Mouse (Mus musculus): ENCODE data around the gene Cat. TPM values are rescaled to one million over a fixed set of nuclear protein-coding genes. Genes with fewer than 3 reads are reported as not detected.

The Cat gene
- polyA plus RNA-seq, 1 experiment from 2014 or later = 127 TPM

DNA sequence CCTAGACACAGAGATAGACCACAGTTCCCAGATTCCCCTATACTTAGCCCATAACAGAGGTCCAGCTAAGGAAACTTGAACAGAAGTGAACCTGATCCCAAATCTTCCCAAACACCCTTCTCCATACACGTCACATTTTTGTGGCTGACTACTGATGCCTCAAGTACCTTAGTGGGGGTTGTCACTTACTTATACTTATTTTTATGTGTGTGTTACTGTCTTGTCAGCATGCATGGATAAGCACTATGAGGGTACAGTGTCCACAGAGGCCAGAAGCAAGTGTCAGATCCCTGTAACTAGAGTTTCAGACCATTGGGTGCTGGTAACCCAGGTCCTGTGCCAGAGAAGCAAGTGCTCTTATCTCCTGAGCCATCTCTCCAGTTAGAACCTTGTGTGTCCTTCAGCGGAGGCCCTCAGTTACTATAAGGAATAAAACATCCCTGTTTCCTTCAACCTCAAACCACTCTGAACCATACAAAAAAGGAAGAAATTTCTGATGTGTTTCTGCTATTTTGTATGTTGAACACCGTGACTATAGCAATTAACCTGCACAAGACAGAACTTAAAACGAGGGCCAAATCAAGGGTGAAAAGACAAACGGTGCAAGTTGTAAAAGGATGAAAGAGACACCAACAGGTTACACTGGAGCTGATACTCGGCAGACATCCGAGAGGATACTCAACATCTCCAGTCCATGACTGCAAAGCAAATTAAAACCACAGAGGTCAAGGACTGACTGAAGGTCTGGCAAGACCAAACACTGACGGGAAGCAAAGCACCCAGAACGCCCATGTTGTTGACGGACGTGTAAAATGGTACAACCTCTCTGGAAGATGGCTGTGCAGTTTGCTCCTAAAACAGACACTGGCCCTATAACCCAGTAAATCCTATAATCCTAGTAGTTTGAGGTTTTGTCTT is 3.4 kb downstream of the Cat start:
- no peaks in the 10 kb centered on the region for H3K36me3 ChIP-seq (ENCODE audit: control insufficient read depth, insufficient read depth, low read length)
- DNase-seq (ENCODE audit: low spot score) = no peak
- H3K27me3 ChIP-seq (ENCODE audit: control insufficient read depth, insufficient read depth, low read length) = no peaks in the 10 kb centered on the region
- no peak for ATAC-seq (ENCODE audit: insufficient read depth, low FRiP score, low TSS enrichment)
- WGBS = 82% methylated on average over 11 of the region's 11 CpGs
- H3K27ac ChIP-seq (ENCODE audit: low read depth, low read length) = no peak overlapping the region
- no peak overlapping the region for H3K4me2 ChIP-seq (ENCODE audit: low read depth)
- H3K9me3 ChIP-seq (ENCODE audit: control insufficient read depth, low read length) = no peaks in the 10 kb centered on the region
- H3K4me3 ChIP-seq (ENCODE audit: low read depth, low read length) = no peak overlapping the region
- peaks cover 9% of the 10 kb centered on the region; the same call in 1 of the 2 replicates for H3K4me1 ChIP-seq (ENCODE audit: control insufficient read depth, insufficient read depth, low read length)
- H3K9ac ChIP-seq (ENCODE audit: low read length) = no peak overlapping the region

DNA sequence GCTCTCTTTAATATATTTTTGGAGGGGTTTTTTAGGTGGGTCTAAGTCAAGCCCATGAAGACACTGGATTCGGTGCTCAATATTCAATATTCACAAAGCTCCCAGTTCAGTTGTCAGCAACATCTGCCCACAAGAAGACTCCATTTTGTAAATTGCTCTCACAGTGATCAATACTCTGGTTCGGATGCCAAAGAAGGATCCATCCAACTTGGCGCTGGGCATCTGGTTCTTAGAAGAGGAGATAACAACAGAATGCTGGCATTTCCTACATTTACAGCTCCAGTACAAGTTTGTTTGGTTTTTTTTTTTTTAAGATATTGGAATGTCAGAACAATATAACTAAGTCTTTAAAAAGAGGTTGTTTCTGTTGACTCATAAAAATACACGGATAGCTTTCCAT is 4.1 kb downstream of the Cat start:
- DNase-seq (ENCODE audit: low spot score) = no peak
- no peak overlapping the region for H3K27ac ChIP-seq (ENCODE audit: low read depth, low read length)
- no peaks in the 10 kb centered on the region for H3K27me3 ChIP-seq (ENCODE audit: control insufficient read depth, insufficient read depth, low read length)
- H3K4me3 ChIP-seq (ENCODE audit: low read depth, low read length) = no peak overlapping the region
- 92% methylated on average over 4 of the region's 4 CpGs for WGBS
- peaks cover 9% of the 10 kb centered on the region; the same call in 1 of the 2 replicates for H3K4me1 ChIP-seq (ENCODE audit: control insufficient read depth, insufficient read depth, low read length)
- no peaks in the 10 kb centered on the region for H3K9me3 ChIP-seq (ENCODE audit: control insufficient read depth, low read length)
- H3K9ac ChIP-seq (ENCODE audit: low read length) = no peak overlapping the region
- H3K36me3 ChIP-seq (ENCODE audit: control insufficient read depth, insufficient read depth, low read length) = no peaks in the 10 kb centered on the region
- no peak overlapping the region for H3K4me2 ChIP-seq (ENCODE audit: low read depth)
- no peak for ATAC-seq (ENCODE audit: insufficient read depth, low FRiP score, low TSS enrichment)

DNA sequence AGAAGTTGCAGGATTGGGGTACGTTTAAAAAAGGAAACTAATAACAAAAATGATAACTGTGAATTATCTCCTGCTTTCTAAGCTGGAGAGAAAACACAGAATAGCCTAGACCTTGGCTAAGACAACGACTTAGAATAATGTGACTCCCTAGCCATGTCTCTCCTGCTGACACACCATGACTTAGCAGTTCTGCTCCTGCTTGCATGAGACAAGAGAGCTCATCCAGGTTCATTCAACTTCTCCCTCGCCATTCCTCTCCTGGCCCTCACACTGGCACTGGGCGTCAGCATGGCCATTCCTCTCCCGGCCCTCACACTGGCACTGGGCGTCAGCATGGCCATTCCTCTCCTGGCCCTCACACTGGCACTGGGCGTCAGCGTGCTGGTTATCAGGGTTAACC is 4.7 kb downstream of the Cat start:
- peaks cover 9% of the 10 kb centered on the region; the same call in 1 of the 2 replicates for H3K4me1 ChIP-seq (ENCODE audit: control insufficient read depth, insufficient read depth, low read length)
- H3K4me3 ChIP-seq (ENCODE audit: low read depth, low read length) = no peak overlapping the region
- H3K27me3 ChIP-seq (ENCODE audit: control insufficient read depth, insufficient read depth, low read length) = no peaks in the 10 kb centered on the region
- ATAC-seq (ENCODE audit: insufficient read depth, low FRiP score, low TSS enrichment) = no peak
- no peaks in the 10 kb centered on the region for H3K9me3 ChIP-seq (ENCODE audit: control insufficient read depth, low read length)
- no peaks in the 10 kb centered on the region; the same call in 1 of the 2 replicates for H3K36me3 ChIP-seq (ENCODE audit: control insufficient read depth, insufficient read depth, low read length)
- WGBS = 87% methylated on average over 8 of the region's 8 CpGs
- no peak overlapping the region for H3K9ac ChIP-seq (ENCODE audit: low read length)
- no peak for DNase-seq (ENCODE audit: low spot score)
- H3K27ac ChIP-seq (ENCODE audit: low read depth, low read length) = no peak overlapping the region
- no peak overlapping the region for H3K4me2 ChIP-seq (ENCODE audit: low read depth)

DNA sequence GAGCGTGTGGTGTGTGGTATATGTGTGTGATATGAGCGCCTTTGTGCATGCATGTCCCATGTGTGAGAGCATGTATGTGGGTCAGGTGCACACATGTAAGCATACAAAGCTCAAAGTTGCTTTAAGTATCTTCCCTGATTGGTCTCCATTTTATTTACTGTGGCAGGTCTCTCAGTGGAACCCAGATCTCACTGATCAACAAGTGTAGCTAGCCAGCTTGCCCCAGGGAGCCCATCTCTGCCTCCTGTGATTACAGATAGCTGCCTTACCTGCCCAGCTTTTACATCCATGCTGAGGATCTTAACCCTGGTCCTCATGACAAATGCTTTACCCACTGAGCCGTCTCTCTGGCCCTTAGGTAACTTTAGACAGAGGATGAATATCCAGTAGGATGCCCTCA is 6.6 kb downstream of the Cat start:
- Histone ChIP-seq H3K9ac (ENCODE audit: low read length) (no peak overlapping the region), H3K4me2 (ENCODE audit: low read depth) (no peak overlapping the region), H3K27me3 (ENCODE audit: control insufficient read depth, insufficient read depth, low read length) (no peaks in the 10 kb centered on the region), H3K27ac (ENCODE audit: low read depth, low read length) (no peak overlapping the region), H3K36me3 (ENCODE audit: control insufficient read depth, insufficient read depth, low read length) (no peaks in the 10 kb centered on the region; the same call in 1 of the 2 replicates), H3K4me3 (ENCODE audit: low read depth, low read length) (no peak overlapping the region), H3K4me1 (ENCODE audit: control insufficient read depth, insufficient read depth, low read length) (peaks cover 3% of the 10 kb centered on the region; the same call in 1 of the 2 replicates), H3K9me3 (ENCODE audit: control insufficient read depth, low read length) (no peaks in the 10 kb centered on the region)
- no peak for DNase-seq (ENCODE audit: low spot score)
- WGBS = 86% methylated on average over 3 of the region's 3 CpGs
- ATAC-seq (ENCODE audit: insufficient read depth, low FRiP score, low TSS enrichment) = no peak

DNA sequence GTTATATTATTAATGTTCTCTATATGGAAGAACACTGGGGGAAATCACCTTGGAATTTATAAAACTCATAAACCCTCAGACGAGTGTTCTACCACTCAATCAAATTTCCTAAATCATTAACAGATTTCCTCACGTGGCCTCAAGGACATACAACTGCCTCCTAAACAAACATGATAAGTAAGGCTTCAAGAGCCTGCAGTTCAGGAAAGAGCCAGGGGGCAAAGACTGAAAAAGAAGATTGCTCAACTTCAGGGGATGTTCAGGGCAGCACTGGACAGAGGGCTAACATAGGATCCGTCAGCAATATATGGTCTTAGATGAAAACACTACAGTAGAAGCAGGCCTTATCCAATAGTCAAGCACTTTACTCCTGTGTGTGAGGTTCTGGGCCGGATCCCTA is 7.5 kb downstream of the Cat start:
- Histone ChIP-seq H3K9ac (ENCODE audit: low read length) (no peak overlapping the region), H3K27me3 (ENCODE audit: control insufficient read depth, insufficient read depth, low read length) (no peaks in the 10 kb centered on the region), H3K9me3 (ENCODE audit: control insufficient read depth, low read length) (no peaks in the 10 kb centered on the region), H3K27ac (ENCODE audit: low read depth, low read length) (no peak overlapping the region), H3K4me2 (ENCODE audit: low read depth) (no peak overlapping the region), H3K4me1 (ENCODE audit: control insufficient read depth, insufficient read depth, low read length) (no peaks in the 10 kb centered on the region), H3K36me3 (ENCODE audit: control insufficient read depth, insufficient read depth, low read length) (peaks cover 4% of the 10 kb centered on the region), H3K4me3 (ENCODE audit: low read depth, low read length) (no peak overlapping the region)
- WGBS = 81% methylated on average over 4 of the region's 4 CpGs
- ATAC-seq (ENCODE audit: insufficient read depth, low FRiP score, low TSS enrichment) = no peak
- no peak for DNase-seq (ENCODE audit: low spot score)

DNA sequence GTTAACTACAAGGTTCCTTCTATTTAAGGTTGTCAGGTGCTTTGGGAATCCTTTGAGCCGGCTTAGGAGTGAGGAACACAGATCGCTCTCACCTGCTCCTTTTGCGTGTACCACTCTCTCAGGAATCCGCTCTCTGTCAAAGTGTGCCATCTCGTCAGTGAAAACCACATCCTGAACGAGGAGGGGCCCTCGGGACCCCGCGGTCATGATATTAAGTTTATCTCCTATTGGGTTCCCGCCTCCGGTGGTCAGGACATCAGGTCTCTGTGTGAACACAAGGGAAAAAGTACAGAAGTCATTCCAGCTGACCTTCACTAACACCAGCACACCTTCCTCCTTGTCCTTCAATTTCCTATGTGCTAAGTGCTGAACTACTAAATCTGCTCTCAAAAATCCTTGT is 8.3 kb downstream of the Cat start:
- Histone ChIP-seq H3K4me2 (ENCODE audit: low read depth) (no peak overlapping the region), H3K9ac (ENCODE audit: low read length) (no peak overlapping the region), H3K4me1 (ENCODE audit: control insufficient read depth, insufficient read depth, low read length) (no peaks in the 10 kb centered on the region), H3K36me3 (ENCODE audit: control insufficient read depth, insufficient read depth, low read length) (peaks cover 4% of the 10 kb centered on the region), H3K9me3 (ENCODE audit: control insufficient read depth, low read length) (no peaks in the 10 kb centered on the region), H3K4me3 (ENCODE audit: low read depth, low read length) (no peak overlapping the region), H3K27me3 (ENCODE audit: control insufficient read depth, insufficient read depth, low read length) (no peaks in the 10 kb centered on the region), H3K27ac (ENCODE audit: low read depth, low read length) (no peak overlapping the region)
- WGBS = 96% methylated on average over 11 of the region's 11 CpGs
- ATAC-seq (ENCODE audit: insufficient read depth, low FRiP score, low TSS enrichment) = no peak
- DNase-seq (ENCODE audit: low spot score) = no peak

DNA sequence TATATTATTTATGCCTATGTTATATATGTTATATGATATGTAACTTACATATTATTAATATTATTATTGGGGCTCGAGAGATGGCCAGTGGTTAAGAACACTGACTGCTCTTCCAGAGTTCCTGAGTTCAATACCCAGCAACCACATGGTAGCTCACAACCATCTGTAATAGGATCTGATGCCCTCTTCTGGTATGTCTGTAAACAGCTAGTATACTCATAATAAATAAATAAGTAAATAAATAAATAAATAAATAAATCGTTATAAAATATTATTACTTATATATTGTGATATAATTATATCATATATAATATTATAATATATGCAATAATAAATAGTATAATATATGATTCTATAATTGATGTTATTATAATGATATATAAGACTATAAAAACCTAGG is 8.8 kb downstream of the Cat start:
- Histone ChIP-seq H3K4me1 (ENCODE audit: control insufficient read depth, insufficient read depth, low read length) (no peaks in the 10 kb centered on the region), H3K4me2 (ENCODE audit: low read depth) (no peak overlapping the region), H3K27ac (ENCODE audit: low read depth, low read length) (no peak overlapping the region), H3K36me3 (ENCODE audit: control insufficient read depth, insufficient read depth, low read length) (peaks cover 4% of the 10 kb centered on the region), H3K9me3 (ENCODE audit: control insufficient read depth, low read length) (no peaks in the 10 kb centered on the region), H3K9ac (ENCODE audit: low read length) (no peak overlapping the region), H3K27me3 (ENCODE audit: control insufficient read depth, insufficient read depth, low read length) (no peaks in the 10 kb centered on the region), H3K4me3 (ENCODE audit: low read depth, low read length) (no peak overlapping the region)
- DNase-seq (ENCODE audit: low spot score) (no peak), ATAC-seq (ENCODE audit: insufficient read depth, low FRiP score, low TSS enrichment) (no peak)
- 91% methylated on average over 2 of the region's 2 CpGs for WGBS

DNA sequence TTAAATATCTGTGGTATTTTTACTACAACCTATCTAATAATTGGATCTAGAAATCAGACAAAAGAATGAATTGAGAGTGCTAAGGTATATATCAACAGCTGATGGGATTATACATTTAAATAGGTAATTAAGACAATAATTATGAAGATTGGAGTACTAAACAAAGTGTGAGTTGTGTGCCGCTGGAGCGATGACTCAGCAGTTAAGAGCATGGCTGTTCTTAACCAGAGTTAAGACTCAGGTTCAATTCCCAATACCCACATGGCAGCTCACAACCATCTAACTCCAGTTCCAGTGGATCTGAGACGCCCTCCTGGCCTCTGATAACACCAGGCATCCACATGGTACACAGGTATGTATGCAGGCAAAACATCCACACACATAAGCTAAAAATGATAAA is 11.6 kb downstream of the Cat start:
- DNase-seq (ENCODE audit: low spot score) (no peak), ATAC-seq (ENCODE audit: insufficient read depth, low FRiP score, low TSS enrichment) (no peak)
- H3K27me3 ChIP-seq (ENCODE audit: control insufficient read depth, insufficient read depth, low read length) = no peaks in the 10 kb centered on the region
- 91% methylated on average over 3 of the region's 3 CpGs for WGBS
- H3K9ac ChIP-seq (ENCODE audit: low read length) = no peak overlapping the region
- H3K4me2 ChIP-seq (ENCODE audit: low read depth) = no peak overlapping the region
- H3K36me3 ChIP-seq (ENCODE audit: control insufficient read depth, insufficient read depth, low read length) = peaks cover 7% of the 10 kb centered on the region
- H3K27ac ChIP-seq (ENCODE audit: low read depth, low read length) = no peak overlapping the region
- no peaks in the 10 kb centered on the region for H3K4me1 ChIP-seq (ENCODE audit: control insufficient read depth, insufficient read depth, low read length)
- H3K4me3 ChIP-seq (ENCODE audit: low read depth, low read length) = no peak overlapping the region
- no peaks in the 10 kb centered on the region for H3K9me3 ChIP-seq (ENCODE audit: control insufficient read depth, low read length)

DNA sequence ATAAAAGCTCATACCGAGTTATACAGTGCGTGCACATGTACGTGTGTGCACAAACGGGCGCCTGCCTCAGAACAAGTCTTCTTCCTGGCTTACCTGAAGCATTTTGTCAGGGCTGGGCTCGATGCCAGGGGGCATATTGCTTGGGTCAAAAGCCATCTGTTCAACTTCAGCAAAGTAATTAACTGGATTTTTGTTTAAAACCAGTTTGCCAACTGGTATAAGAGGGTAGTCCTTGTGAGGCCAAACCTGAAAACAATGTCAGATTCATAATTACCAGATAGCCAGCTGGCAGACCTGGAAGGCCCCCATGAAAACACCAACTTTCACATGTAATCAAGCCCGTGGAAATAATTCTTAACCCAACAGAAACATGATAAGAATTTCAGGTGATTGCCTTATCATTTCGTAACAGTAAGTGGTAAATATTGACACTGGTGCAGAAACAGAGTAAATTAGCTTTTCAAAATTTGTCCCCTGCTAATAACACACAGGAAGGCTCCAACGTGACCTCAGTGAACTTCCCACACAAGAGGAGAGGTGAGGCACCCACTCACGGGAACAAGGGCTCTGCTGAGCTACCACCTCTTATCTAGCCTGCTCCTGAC is 17.9 kb downstream of the Cat start:
- DNase-seq (ENCODE audit: low spot score) (no peak), ATAC-seq (ENCODE audit: insufficient read depth, low FRiP score, low TSS enrichment) (no peak)
- no peaks in the 10 kb centered on the region for H3K9me3 ChIP-seq (ENCODE audit: control insufficient read depth, low read length)
- H3K27me3 ChIP-seq (ENCODE audit: control insufficient read depth, insufficient read depth, low read length) = no peaks in the 10 kb centered on the region
- no peaks in the 10 kb centered on the region for H3K4me1 ChIP-seq (ENCODE audit: control insufficient read depth, insufficient read depth, low read length)
- no peak overlapping the region for H3K4me3 ChIP-seq (ENCODE audit: low read depth, low read length)
- H3K9ac ChIP-seq (ENCODE audit: low read length) = no peak overlapping the region
- H3K4me2 ChIP-seq (ENCODE audit: low read depth) = no peak overlapping the region
- H3K36me3 ChIP-seq (ENCODE audit: control insufficient read depth, insufficient read depth, low read length) = peaks cover 7% of the 10 kb centered on the region
- WGBS = 94% methylated on average over 10 of the region's 10 CpGs
- H3K27ac ChIP-seq (ENCODE audit: low read depth, low read length) = no peak overlapping the region

Measured in neural tube, embryonic 11.5 days (tissue).